Mouse (Mus musculus): ENCODE measurements around the gene Prelp. TPM values are rescaled to one million over a fixed set of nuclear protein-coding genes. Genes with fewer than 3 reads are reported as not detected.

Prelp gene
- polyA plus RNA-seq, 1 experiment from 2014 or later, result 5.5 TPM

DNA sequence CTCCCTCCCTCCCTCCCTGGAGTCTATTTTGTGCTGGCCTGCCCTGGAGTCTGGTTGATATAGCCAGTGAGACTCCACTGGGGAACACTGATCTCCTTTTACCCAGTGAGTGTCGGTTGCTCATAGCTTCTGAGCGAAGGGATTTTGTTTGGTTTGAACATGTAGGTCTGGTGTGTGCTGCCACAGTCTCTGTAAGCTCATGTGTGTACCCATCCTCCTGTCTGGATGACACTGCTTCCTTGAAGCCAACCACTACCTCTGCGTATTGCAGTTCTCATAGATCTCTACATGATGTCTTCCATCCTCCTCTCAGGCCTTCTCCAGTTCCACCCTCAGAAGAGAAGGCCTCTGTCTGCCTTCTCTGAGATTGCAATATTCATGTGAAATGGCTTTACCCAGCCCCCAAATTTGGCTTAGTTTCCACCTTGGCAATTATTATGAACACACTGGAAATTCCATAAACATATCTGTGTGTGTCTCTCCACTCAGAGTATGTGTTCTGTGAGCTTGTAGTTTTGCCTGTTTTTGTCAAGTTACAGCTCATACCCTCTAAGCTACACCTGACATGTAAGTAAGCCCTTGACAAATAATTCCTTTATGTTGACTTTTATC, 19.4 kb upstream of the Prelp start:
- no peaks in the 10 kb centered on the region for H3K27me3 ChIP-seq (ENCODE audit: insufficient read depth, low read length)
- 92% methylated on average over 3 of the region's 3 CpGs for WGBS (ENCODE audit: insufficient replicate concordance)
- H3K4me2 ChIP-seq (ENCODE audit: low read depth, low read length), result no peak overlapping the region
- no peaks in the 10 kb centered on the region for H3K36me3 ChIP-seq (replicated peaks; ENCODE audit: insufficient read depth, low read length)
- no peak overlapping the region for H3K27ac ChIP-seq (ENCODE audit: low read depth)
- H3K9me3 ChIP-seq (ENCODE audit: low read length), result no peaks in the 10 kb centered on the region; the same call in 1 of the 2 replicates
- no peak for DNase-seq
- H3K9ac ChIP-seq (replicated peaks), result no peak overlapping the region
- ATAC-seq, result no peak
- no peak for TF ChIP-seq EP300 (IDR thresholded peaks at IDR 0.05; ENCODE audit: low read depth)
- no peak for TF ChIP-seq CTCF (IDR thresholded peaks at IDR 0.05; ENCODE audit: low read depth)
- no peaks in the 10 kb centered on the region; the same call in 1 of the 2 replicates for H3K4me1 ChIP-seq (ENCODE audit: insufficient read depth)
- H3K4me3 ChIP-seq (ENCODE audit: low read depth, low read length), result no peak overlapping the region

DNA sequence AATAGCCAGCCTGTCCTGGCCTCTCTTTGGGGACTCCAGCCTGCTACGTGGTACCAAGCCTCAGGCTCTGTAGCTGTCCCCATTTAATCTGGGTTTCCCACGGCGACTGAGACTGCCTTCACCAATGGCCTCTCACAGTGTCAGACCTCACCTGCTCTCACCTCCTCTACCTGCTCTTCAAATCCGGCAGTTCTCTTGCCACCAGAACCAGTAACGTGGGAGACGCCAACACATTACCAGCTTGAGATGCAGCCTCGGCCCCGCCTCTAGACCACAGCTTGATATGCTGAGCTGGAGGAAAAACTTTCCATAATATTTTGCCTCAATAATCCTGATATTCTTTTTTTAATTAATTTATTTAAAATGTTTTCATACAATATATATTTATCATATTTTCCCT, 18.5 kb upstream of the Prelp start:
- Histone ChIP-seq H3K27ac (ENCODE audit: low read depth) (no peak overlapping the region), H3K4me3 (ENCODE audit: low read depth, low read length) (no peak overlapping the region), H3K27me3 (ENCODE audit: insufficient read depth, low read length) (no peaks in the 10 kb centered on the region), H3K9me3 (ENCODE audit: low read length) (no peaks in the 10 kb centered on the region; the same call in 1 of the 2 replicates), H3K36me3 (replicated peaks; ENCODE audit: insufficient read depth, low read length) (no peaks in the 10 kb centered on the region), H3K4me1 (ENCODE audit: insufficient read depth) (peaks cover 2% of the 10 kb centered on the region), H3K4me2 (ENCODE audit: low read depth, low read length) (no peak overlapping the region), H3K9ac (replicated peaks) (no peak overlapping the region)
- WGBS (ENCODE audit: insufficient replicate concordance), result 81% methylated on average over 8 of the region's 8 CpGs
- ATAC-seq, result no peak
- TF ChIP-seq CTCF (IDR thresholded peaks at IDR 0.05; ENCODE audit: low read depth), result no peak
- TF ChIP-seq EP300 (IDR thresholded peaks at IDR 0.05; ENCODE audit: low read depth), result no peak
- DNase-seq, result no peak

DNA sequence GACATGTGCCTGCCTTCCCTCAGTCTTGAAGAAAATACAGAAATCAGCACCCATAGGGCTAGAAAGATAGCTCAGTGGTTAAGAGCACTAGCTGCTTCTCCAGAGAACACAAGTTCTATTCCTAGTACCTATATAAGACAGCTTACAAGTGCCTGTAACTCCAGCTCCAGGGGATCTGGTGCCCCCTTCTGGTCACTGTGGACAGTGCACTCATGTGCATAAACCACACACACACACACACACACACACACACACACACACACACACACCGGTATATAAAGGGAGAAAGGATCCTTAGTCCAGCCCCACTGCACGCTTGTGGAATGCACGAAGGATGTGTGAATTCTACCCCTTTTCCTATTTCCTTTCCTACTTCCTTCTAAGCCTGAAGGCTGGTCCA, 15.0 kb upstream of the Prelp start:
- no peak for ATAC-seq
- TF ChIP-seq CTCF (IDR thresholded peaks at IDR 0.05; ENCODE audit: low read depth), result peak; percentile 46
- no peak for TF ChIP-seq EP300 (IDR thresholded peaks at IDR 0.05; ENCODE audit: low read depth)
- 84% methylated on average over 3 of the region's 3 CpGs for WGBS (ENCODE audit: insufficient replicate concordance)

DNA sequence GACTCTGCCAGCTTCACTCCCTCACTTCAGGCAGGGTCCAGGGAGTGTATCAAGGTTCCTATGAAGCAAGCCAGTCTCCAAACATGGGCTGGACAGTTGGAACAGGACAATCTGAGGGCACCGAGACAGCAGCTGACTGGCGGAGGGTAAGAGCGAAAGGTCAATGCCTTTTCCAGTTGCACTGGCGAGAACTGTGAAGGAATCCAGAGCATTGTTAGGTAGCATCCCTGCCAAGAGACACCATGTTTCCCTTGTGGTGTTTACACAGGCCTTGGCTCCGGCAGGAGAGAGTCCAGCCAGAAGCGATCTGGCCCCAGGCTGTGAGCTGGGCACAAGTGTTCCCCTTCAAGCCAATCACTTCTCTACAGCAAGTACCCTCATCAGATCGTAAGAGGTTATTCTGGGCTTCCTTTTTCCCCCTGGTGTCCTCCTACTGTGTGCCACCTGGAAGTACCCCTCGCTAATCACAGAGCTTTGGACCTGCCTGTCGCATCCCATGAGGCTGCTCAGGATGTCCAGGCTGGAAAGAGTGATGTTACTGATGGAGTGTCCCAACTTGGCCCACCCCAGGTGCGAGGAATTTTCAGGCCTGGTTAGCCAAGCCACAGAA, 13.2 kb upstream of the Prelp start:
- Histone ChIP-seq H3K4me2 (ENCODE audit: low read depth, low read length) (peak overlapping the region; percentile 35; the same call in 1 of the 2 replicates), H3K4me1 (ENCODE audit: insufficient read depth) (peaks cover 6% of the 10 kb centered on the region), H3K9me3 (ENCODE audit: low read length) (no peaks in the 10 kb centered on the region; the same call in 1 of the 2 replicates), H3K4me3 (ENCODE audit: low read depth, low read length) (no peak overlapping the region), H3K9ac (replicated peaks) (peak overlapping the region; percentile 6; the same call in 1 of the 2 replicates), H3K27me3 (ENCODE audit: insufficient read depth, low read length) (no peaks in the 10 kb centered on the region), H3K36me3 (replicated peaks; ENCODE audit: insufficient read depth, low read length) (no peaks in the 10 kb centered on the region), H3K27ac (ENCODE audit: low read depth) (peak overlapping the region; percentile 89)
- ATAC-seq, result peak; percentile 84
- peak; percentile 50 for DNase-seq
- WGBS (ENCODE audit: insufficient replicate concordance), result 69% methylated on average over 10 of the region's 10 CpGs
- no peak for TF ChIP-seq CTCF (IDR thresholded peaks at IDR 0.05; ENCODE audit: low read depth)
- TF ChIP-seq EP300 (IDR thresholded peaks at IDR 0.05; ENCODE audit: low read depth), result peak; percentile 55; the same call in 1 of the 2 replicates

More for the DNA sequence above, 15.0 kb upstream of the Prelp start:
- no peaks in the 10 kb centered on the region for H3K27me3 ChIP-seq (ENCODE audit: insufficient read depth, low read length)
- H3K4me1 ChIP-seq (ENCODE audit: insufficient read depth), result peaks cover 6% of the 10 kb centered on the region
- no peak overlapping the region for H3K4me3 ChIP-seq (ENCODE audit: low read depth, low read length)
- DNase-seq, result no peak
- H3K9me3 ChIP-seq (ENCODE audit: low read length), result no peaks in the 10 kb centered on the region; the same call in 1 of the 2 replicates
- no peak overlapping the region for H3K4me2 ChIP-seq (ENCODE audit: low read depth, low read length)
- H3K9ac ChIP-seq (replicated peaks), result no peak overlapping the region
- H3K27ac ChIP-seq (ENCODE audit: low read depth), result no peak overlapping the region
- H3K36me3 ChIP-seq (replicated peaks; ENCODE audit: insufficient read depth, low read length), result no peaks in the 10 kb centered on the region

DNA sequence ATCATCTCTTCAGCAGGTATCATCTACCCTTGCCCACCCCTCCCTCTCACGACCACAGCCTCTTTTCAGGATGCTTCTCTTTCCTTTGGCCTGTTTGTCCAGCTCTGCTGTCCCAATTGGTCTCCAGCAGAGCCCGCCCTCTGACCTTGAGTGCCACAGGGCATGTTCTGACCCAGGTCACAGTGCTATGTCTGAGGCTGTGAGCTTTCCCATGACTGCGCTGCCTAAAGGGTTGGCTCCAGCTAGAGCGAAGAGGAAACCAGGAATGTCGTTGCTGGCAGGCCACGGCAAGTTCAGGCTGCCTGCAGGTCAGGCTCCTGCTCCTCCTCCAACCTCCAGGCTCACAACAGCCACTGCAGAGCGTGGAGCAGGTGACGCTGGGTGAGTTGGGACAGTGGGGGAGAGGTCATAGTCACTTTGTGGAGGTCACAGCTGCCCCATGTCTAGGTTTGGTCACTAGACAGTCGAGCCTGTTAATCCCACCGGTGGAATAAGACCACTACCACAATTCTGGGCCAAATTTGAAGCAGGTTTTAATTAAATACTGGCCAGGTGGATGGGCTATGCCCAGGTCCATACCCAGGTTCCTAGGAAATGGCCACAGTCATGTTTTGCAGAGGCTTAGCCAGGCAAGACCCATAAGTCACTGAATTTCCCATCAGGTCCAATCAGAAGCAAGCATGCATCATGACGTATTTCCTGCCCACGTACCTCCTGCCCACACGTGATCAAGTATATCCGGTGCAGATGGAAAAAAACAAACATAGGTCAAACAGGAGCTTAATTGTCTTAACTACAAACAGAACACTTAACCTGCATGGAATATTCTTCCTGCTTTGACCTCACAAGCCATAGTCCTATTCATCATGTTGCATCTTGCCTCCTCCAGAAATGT, 12.3 kb upstream of the Prelp start:
- Histone ChIP-seq H3K36me3 (replicated peaks; ENCODE audit: insufficient read depth, low read length) (no peaks in the 10 kb centered on the region), H3K9me3 (ENCODE audit: low read length) (no peaks in the 10 kb centered on the region; the same call in 1 of the 2 replicates), H3K27ac (ENCODE audit: low read depth) (peak overlapping the region; percentile 89), H3K4me2 (ENCODE audit: low read depth, low read length) (no peak overlapping the region), H3K4me3 (ENCODE audit: low read depth, low read length) (no peak overlapping the region), H3K9ac (replicated peaks) (no peak overlapping the region), H3K4me1 (ENCODE audit: insufficient read depth) (peaks cover 6% of the 10 kb centered on the region), H3K27me3 (ENCODE audit: insufficient read depth, low read length) (no peaks in the 10 kb centered on the region)
- 57% methylated on average over 14 of the region's 14 CpGs for WGBS (ENCODE audit: insufficient replicate concordance)
- ATAC-seq (peak; percentile 80), DNase-seq (peak; percentile 60)
- no peak for TF ChIP-seq CTCF (IDR thresholded peaks at IDR 0.05; ENCODE audit: low read depth)
- TF ChIP-seq EP300 (IDR thresholded peaks at IDR 0.05; ENCODE audit: low read depth), result peak; percentile 65

GRCm38 (mm10) chr1:133929980-133930379, 8.8 kb upstream of the Prelp start:
- Histone ChIP-seq H3K27me3 (ENCODE audit: insufficient read depth, low read length) (no peaks in the 10 kb centered on the region), H3K4me2 (ENCODE audit: low read depth, low read length) (no peak overlapping the region), H3K9me3 (ENCODE audit: low read length) (peaks cover 3% of the 10 kb centered on the region; the same call in 1 of the 2 replicates), H3K36me3 (replicated peaks; ENCODE audit: insufficient read depth, low read length) (no peaks in the 10 kb centered on the region), H3K4me3 (ENCODE audit: low read depth, low read length) (no peak overlapping the region), H3K4me1 (ENCODE audit: insufficient read depth) (peaks cover 6% of the 10 kb centered on the region), H3K27ac (ENCODE audit: low read depth) (no peak overlapping the region), H3K9ac (replicated peaks) (no peak overlapping the region)
- WGBS (ENCODE audit: insufficient replicate concordance), result 41% methylated on average over 3 of the region's 3 CpGs
- DNase-seq, result no peak
- no peak for ATAC-seq
- TF ChIP-seq EP300 (IDR thresholded peaks at IDR 0.05; ENCODE audit: low read depth) (no peak), CTCF (IDR thresholded peaks at IDR 0.05; ENCODE audit: low read depth) (no peak)

Data from liver, postnatal 0 days (tissue).